Comparison of ENCODE assay signal across 8 mouse cellular contexts in genomic region chr2:84735346-84735920, GRCm38 (mm10). TPM values are rescaled to one million over a fixed set of nuclear protein-coding genes. Genes with fewer than 3 reads are reported as not detected.
A peak's percentile ranks its signal among the peaks of the same experiment; 100 is the strongest.
DNase-seq lines count a peak whose midpoint lies in the region; ATAC-seq and TF ChIP-seq lines count a peak whose summit lies in the region.

No protein-coding gene starts in this region.

- H3K36me3 ChIP-seq in MEL (ENCODE audit: control insufficient read depth in 1 of 2, insufficient read depth in 2 of 2, low read length in 2 of 2): no peaks in the 10 kb centered on the region
- 0 out of 2 replicates have a peak, but pooled peaks cover 1% of the 10 kb centered on the region for H3K36me3 ChIP-seq in hindbrain, embryonic 13.5 days
- H3K36me3 ChIP-seq in midbrain, embryonic 10.5 days: peaks cover 6% of the 10 kb centered on the region
- no peaks in the 10 kb centered on the region for H3K36me3 ChIP-seq in thymus, adult 2 months (ENCODE audit: control insufficient read depth, insufficient read depth, low read length)

- H3K27ac ChIP-seq in MEL (ENCODE audit: control insufficient read depth, low read depth, low read length): no peak overlapping the region
- peak overlapping the region; percentile 90 for H3K27ac ChIP-seq in hindbrain, embryonic 13.5 days
- peak overlapping the region; percentile 92 for H3K27ac ChIP-seq in midbrain, embryonic 10.5 days (replicated peaks)
- no peak overlapping the region for H3K27ac ChIP-seq in thymus, adult 2 months (ENCODE audit: control insufficient read depth, insufficient read depth, low read length)

- H3K9me3 ChIP-seq in MEL (replicated peaks; ENCODE audit: insufficient read depth, low read length): no peaks in the 10 kb centered on the region
- H3K9me3 ChIP-seq in hindbrain, embryonic 13.5 days: no peaks in the 10 kb centered on the region
- no peaks in the 10 kb centered on the region for H3K9me3 ChIP-seq in midbrain, embryonic 10.5 days (replicated peaks)

- H3K9ac ChIP-seq in MEL (ENCODE audit: control insufficient read depth, low read depth, low read length, poor library complexity, severe bottlenecking): no peak overlapping the region
- H3K9ac ChIP-seq in hindbrain, embryonic 13.5 days: peak overlapping the region; percentile 82

- no peaks in the 10 kb centered on the region for H3K79me2 ChIP-seq in MEL (ENCODE audit: control insufficient read depth, insufficient read depth, low read length, poor library complexity)

- H3K4me1 ChIP-seq in MEL (ENCODE audit: control insufficient read depth in 1 of 2, insufficient read depth in 2 of 2, low read length in 2 of 2): peaks cover 0 to 10% of the 10 kb centered on the region in 2 experiments; a peak in 1 of 4 replicates
- H3K4me1 ChIP-seq in hindbrain, embryonic 13.5 days (replicated peaks): peaks cover 70% of the 10 kb centered on the region
- H3K4me1 ChIP-seq in midbrain, embryonic 10.5 days: peaks cover 73% of the 10 kb centered on the region
- no peaks in the 10 kb centered on the region for H3K4me1 ChIP-seq in thymus, adult 2 months (replicated peaks; ENCODE audit: control insufficient read depth, insufficient read depth, low read length)

- no peak for TF ChIP-seq POLR2A in MEL (IDR thresholded peaks at IDR 0.05; ENCODE audit: control insufficient read depth in 1 of 2, insufficient read depth in 1 of 2, low read depth in 1 of 2, low read length in 2 of 2, poor library complexity in 1 of 2)
- TF ChIP-seq POLR2A in thymus, adult 2 months (IDR thresholded peaks at IDR 0.05; ENCODE audit: control insufficient read depth, extremely low read depth, insufficient read depth, low read length, poor library complexity): no peak

- 21% methylated on average over 7 of the region's 7 CpGs for WGBS in hindbrain, embryonic 13.5 days
- WGBS in midbrain, embryonic 10.5 days: 22% methylated on average over 7 of the region's 7 CpGs
- 29% methylated on average over 7 of the region's 7 CpGs for WGBS in thymus, adult 2 months

- DNase-seq in MEL (ENCODE audit: low read depth, low spot score): peak; percentile 61
- peak; percentile 94 for DNase-seq in c-Kit-positive CD71-positive TER-119-positive erythroid progenitor cells, embryonic 14.5 days (ENCODE audit: low spot score)
- peak; percentile 46 for DNase-seq in midbrain, embryonic 10.5 days (ENCODE audit: low spot score)
- DNase-seq in thymus, adult 2 months: no peak
- no peak for DNase-seq in thymus, postnatal 0 days (ENCODE audit: low spot score)
- DNase-seq in gastrocnemius, postnatal 25 days: no peak
- DNase-seq in testis, postnatal 14 days (ENCODE audit: low spot score): no peak

- no peak for ATAC-seq in hindbrain, embryonic 13.5 days (ENCODE audit: low FRiP score)

- no peaks in the 10 kb centered on the region for H3K27me3 ChIP-seq in MEL (ENCODE audit: control insufficient read depth in 1 of 2, insufficient read depth in 2 of 2, low read length in 2 of 2)
- no peaks in the 10 kb centered on the region for H3K27me3 ChIP-seq in hindbrain, embryonic 13.5 days
- no peaks in the 10 kb centered on the region for H3K27me3 ChIP-seq in midbrain, embryonic 10.5 days (ENCODE audit: low read depth, poor library complexity, severe bottlenecking)
- peaks cover 16% of the 10 kb centered on the region; the same call in 1 of the 2 replicates for H3K27me3 ChIP-seq in thymus, adult 2 months (ENCODE audit: control insufficient read depth, insufficient read depth, low read length)

- no peak for TF ChIP-seq RAD21 in MEL (IDR thresholded peaks at IDR 0.05; ENCODE audit: low read depth, low read length)

- TF ChIP-seq EP300 in MEL (IDR thresholded peaks at IDR 0.05; ENCODE audit: low read depth in 1 of 2, low read length in 2 of 2): peak; percentile 61 to 83

- no peak for TF ChIP-seq CTCF in MEL (IDR thresholded peaks at IDR 0.05 in 2 of 3, conservative IDR thresholded peaks at IDR 0.05 in 1 of 3; ENCODE audit: control insufficient read depth in 1 of 3, insufficient read depth in 1 of 3, low read depth in 2 of 3, low read length in 3 of 3, poor library complexity in 1 of 3, severe bottlenecking in 1 of 3)
- no peak for TF ChIP-seq CTCF in thymus, adult 2 months (IDR thresholded peaks at IDR 0.05; ENCODE audit: borderline replicate concordance, control insufficient read depth, extremely low read depth, insufficient read depth, low read length, poor library complexity)

- H3K4me2 ChIP-seq in hindbrain, embryonic 13.5 days: peak overlapping the region; percentile 80

- no peak overlapping the region for H3K4me3 ChIP-seq in MEL (ENCODE audit: control insufficient read depth in 1 of 2, insufficient read depth in 1 of 2, low read depth in 2 of 2, low read length in 2 of 2)
- peak overlapping the region; percentile 55 for H3K4me3 ChIP-seq in hindbrain, embryonic 13.5 days
- H3K4me3 ChIP-seq in midbrain, embryonic 10.5 days: peak overlapping the region; percentile 66
- H3K4me3 ChIP-seq in thymus, adult 2 months (ENCODE audit: control insufficient read depth, insufficient read depth, low read length): no peak overlapping the region

TF ChIP-seq in MEL, 35 proteins besides CTCF, POLR2A, EP300 and RAD21 (continues in another document):
- TF ChIP-seq MYC (IDR thresholded peaks at IDR 0.05; ENCODE audit: low read depth, low read length) (no peak), CHD1 (IDR thresholded peaks at IDR 0.05; ENCODE audit: low read depth, low read length) (no peak), RCOR1 (IDR thresholded peaks at IDR 0.05; ENCODE audit: low read depth, low read length) (peak; percentile 35; the same call in 1 of the 2 replicates), UBTF (IDR thresholded peaks at IDR 0.05; ENCODE audit: borderline replicate concordance, insufficient read depth, low read depth, low read length) (no peak), TBP (IDR thresholded peaks at IDR 0.05; ENCODE audit: low read depth, low read length) (no peak), GABPA (IDR thresholded peaks at IDR 0.05; ENCODE audit: low read depth, low read length) (no peak), CHD2 (IDR thresholded peaks at IDR 0.05; ENCODE audit: low read length) (no peak), USF1 (IDR thresholded peaks at IDR 0.05; ENCODE audit: low read depth, low read length) (no peak), ZKSCAN1 (IDR thresholded peaks at IDR 0.05; ENCODE audit: low read depth, low read length) (no peak), GATA1 (IDR thresholded peaks at IDR 0.05; ENCODE audit: low read depth, low read length) (peak; percentile 81), ETS1 (IDR thresholded peaks at IDR 0.05; ENCODE audit: low read depth, low read length) (no peak)

RNA-seq across cellular contexts. Expression of gene Ypel4, which starts 1.6 kb away (rescaled TPM):
- not detected in 2 replicates for total RNA-seq in MEL (2012; rRNA removed)
- under 1 TPM in 1 of 2 experiments, not detected in 1; 0.06 TPM for polyA plus RNA-seq in MEL (2012; ENCODE audit: insufficient read depth in 1 of 2, insufficient read length in 2 of 2, low read depth in 1 of 2, low replicate concordance in 2 of 2, missing spikeins in 1 of 2)
- 22.2 and 25.4 TPM in 2 replicates for polyA plus RNA-seq in hindbrain, embryonic 13.5 days (2015; fragmentation: Nextera tagmentation; extraction: Ambion mirVana)
- polyA plus RNA-seq in midbrain, embryonic 10.5 days (2016; fragmentation: Nextera tagmentation; extraction: Ambion mirVana): 8.2 and 14.7 TPM in 2 replicates
- polyA plus RNA-seq in thymus, adult 2 months (2012; rRNA removed): 1.2 and 2.0 TPM in 2 replicates
- 0.21 and 0.27 TPM in 2 replicates for polyA plus RNA-seq in thymus, postnatal 0 days (2015; fragmentation: Nextera tagmentation; extraction: Ambion mirVana)
- total RNA-seq in gastrocnemius, postnatal 25 days (2021): under 1 TPM; 0.49 to 0.51 TPM

RNA-seq across cellular contexts. Expression of gene Gm19426, which starts 8.0 kb away (rescaled TPM):
- not detected in 2 replicates for total RNA-seq in MEL (2012; rRNA removed)
- not detected for polyA plus RNA-seq in MEL (2012; ENCODE audit: insufficient read depth in 1 of 2, insufficient read length in 2 of 2, low read depth in 1 of 2, low replicate concordance in 2 of 2, missing spikeins in 1 of 2)
- 5.2 and 7.0 TPM in 2 replicates for polyA plus RNA-seq in hindbrain, embryonic 13.5 days (2015; fragmentation: Nextera tagmentation; extraction: Ambion mirVana)
- 9.0 and 10.8 TPM in 2 replicates for polyA plus RNA-seq in midbrain, embryonic 10.5 days (2016; fragmentation: Nextera tagmentation; extraction: Ambion mirVana)
- 0.15 TPM in 1 of 2 replicates, not detected in the other for polyA plus RNA-seq in thymus, adult 2 months (2012; rRNA removed)
- 0.33 and 0.54 TPM in 2 replicates for polyA plus RNA-seq in thymus, postnatal 0 days (2015; fragmentation: Nextera tagmentation; extraction: Ambion mirVana)
- under 1 TPM; 0.54 to 0.95 TPM for total RNA-seq in gastrocnemius, postnatal 25 days (2021)

RNA-seq across cellular contexts. Expression of gene Clp1, which starts 8.3 kb away (rescaled TPM):
- 27.1 and 29.1 TPM in 2 replicates for total RNA-seq in MEL (2012; rRNA removed)
- 10 to 100 TPM in 1 of 2 experiments, not detected in 1; 29.8 TPM for polyA plus RNA-seq in MEL (2012; ENCODE audit: insufficient read depth in 1 of 2, insufficient read length in 2 of 2, low read depth in 1 of 2, low replicate concordance in 2 of 2, missing spikeins in 1 of 2)
- 26.7 and 28.6 TPM in 2 replicates for polyA plus RNA-seq in hindbrain, embryonic 13.5 days (2015; fragmentation: Nextera tagmentation; extraction: Ambion mirVana)
- polyA plus RNA-seq in midbrain, embryonic 10.5 days (2016; fragmentation: Nextera tagmentation; extraction: Ambion mirVana): 51.6 and 52.6 TPM in 2 replicates
- polyA plus RNA-seq in thymus, adult 2 months (2012; rRNA removed): 25.0 and 29.3 TPM in 2 replicates
- polyA plus RNA-seq in thymus, postnatal 0 days (2015; fragmentation: Nextera tagmentation; extraction: Ambion mirVana): 55.3 and 62.1 TPM in 2 replicates
- 1 to 10 TPM; 3.2 to 3.5 TPM for total RNA-seq in gastrocnemius, postnatal 25 days (2021)

RNA-seq across cellular contexts. Expression of gene Zdhhc5, which starts 20.5 kb away (rescaled TPM):
- total RNA-seq in MEL (2012; rRNA removed): 26.4 and 29.3 TPM in 2 replicates
- polyA plus RNA-seq in MEL (2012; ENCODE audit: insufficient read depth in 1 of 2, insufficient read length in 2 of 2, low read depth in 1 of 2, low replicate concordance in 2 of 2, missing spikeins in 1 of 2): 10 to 100 TPM in 1 of 2 experiments, not detected in 1; 42.9 TPM
- 17.2 and 18.5 TPM in 2 replicates for polyA plus RNA-seq in hindbrain, embryonic 13.5 days (2015; fragmentation: Nextera tagmentation; extraction: Ambion mirVana)
- polyA plus RNA-seq in midbrain, embryonic 10.5 days (2016; fragmentation: Nextera tagmentation; extraction: Ambion mirVana): 22.8 and 26.0 TPM in 2 replicates
- polyA plus RNA-seq in thymus, adult 2 months (2012; rRNA removed): 53.6 and 57.1 TPM in 2 replicates
- polyA plus RNA-seq in thymus, postnatal 0 days (2015; fragmentation: Nextera tagmentation; extraction: Ambion mirVana): 17.7 and 20.3 TPM in 2 replicates
- total RNA-seq in gastrocnemius, postnatal 25 days (2021): 10 to 100 TPM; 56.6 TPM

RNA-seq across cellular contexts. Expression of gene Serping1, which starts 39.8 kb away (rescaled TPM):
- total RNA-seq in MEL (2012; rRNA removed): not detected in 2 replicates
- not detected for polyA plus RNA-seq in MEL (2012; ENCODE audit: insufficient read depth in 1 of 2, insufficient read length in 2 of 2, low read depth in 1 of 2, low replicate concordance in 2 of 2, missing spikeins in 1 of 2)
- 34.6 and 39.4 TPM in 2 replicates for polyA plus RNA-seq in hindbrain, embryonic 13.5 days (2015; fragmentation: Nextera tagmentation; extraction: Ambion mirVana)
- 27.6 and 35.8 TPM in 2 replicates for polyA plus RNA-seq in midbrain, embryonic 10.5 days (2016; fragmentation: Nextera tagmentation; extraction: Ambion mirVana)
- 64.6 and 93.7 TPM in 2 replicates for polyA plus RNA-seq in thymus, adult 2 months (2012; rRNA removed)
- polyA plus RNA-seq in thymus, postnatal 0 days (2015; fragmentation: Nextera tagmentation; extraction: Ambion mirVana): 13.8 and 16.1 TPM in 2 replicates
- total RNA-seq in gastrocnemius, postnatal 25 days (2021): 10 to 100 TPM; 46.7 to 59.3 TPM

Comparison
In these comparisons a context has a peak if more than half of its experiments do, and no peak if none do; other contexts are left out.
1. DNase-seq: peak in MEL (single experiment), c-Kit-positive CD71-positive TER-119-positive erythroid progenitor cells, embryonic 14.5 days (single experiment) and midbrain, embryonic 10.5 days (single experiment); none in thymus, adult 2 months (single experiment), thymus, postnatal 0 days (single experiment), gastrocnemius, postnatal 25 days (single experiment) and testis, postnatal 14 days (single experiment).
2. H3K27ac ChIP-seq: peak in hindbrain, embryonic 13.5 days (single experiment) and midbrain, embryonic 10.5 days (single experiment); none in MEL (single experiment) and thymus, adult 2 months (single experiment).
3. H3K4me3 ChIP-seq: peak in hindbrain, embryonic 13.5 days (single experiment) and midbrain, embryonic 10.5 days (single experiment); none in MEL (0 of 2) and thymus, adult 2 months (single experiment).